Mouse (Mus musculus) cerebellum, adult 11 months (tissue): ENCODE results near the gene Hsd3b4.
"Not testable (repeated sequence)": the region's sequence is repeated elsewhere in the genome, so short reads cannot be mapped to it uniquely, and the experiment has no call there.

Source experiments
- DNase-seq: peaks from one replicate; pipeline ENCODE4 v3.0.0; 2022

Hsd3b4 gene

GRCm38 (mm10) chr3:98510414-98510813 is at the start of gene Hsd3b4:
TSS of gene Hsd3b4 (minus strand) at chr3:98510514.
- DNase-seq = not testable (repeated sequence)

DNA sequence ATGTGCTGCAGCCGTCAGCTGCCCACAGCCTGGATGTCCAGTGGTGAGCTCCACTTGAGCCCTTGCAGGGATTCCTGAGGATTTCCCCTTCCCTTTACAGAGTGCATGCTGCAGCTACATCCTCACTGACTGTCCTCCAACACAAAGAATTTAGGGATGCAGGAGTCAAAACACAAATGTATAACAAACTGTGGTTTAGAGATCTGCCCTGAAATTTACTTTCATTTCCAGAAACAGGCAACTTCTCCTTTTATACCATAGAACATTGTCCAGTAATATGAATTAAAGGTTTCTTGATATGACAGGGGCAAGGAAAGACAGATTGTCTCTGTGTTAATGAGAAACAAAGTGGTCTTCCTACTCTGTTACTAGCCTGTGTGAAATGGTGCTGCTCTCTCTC is 40.5 kb upstream of the Hsd3b4 start:
- DNase-seq = not testable (repeated sequence)

DNA sequence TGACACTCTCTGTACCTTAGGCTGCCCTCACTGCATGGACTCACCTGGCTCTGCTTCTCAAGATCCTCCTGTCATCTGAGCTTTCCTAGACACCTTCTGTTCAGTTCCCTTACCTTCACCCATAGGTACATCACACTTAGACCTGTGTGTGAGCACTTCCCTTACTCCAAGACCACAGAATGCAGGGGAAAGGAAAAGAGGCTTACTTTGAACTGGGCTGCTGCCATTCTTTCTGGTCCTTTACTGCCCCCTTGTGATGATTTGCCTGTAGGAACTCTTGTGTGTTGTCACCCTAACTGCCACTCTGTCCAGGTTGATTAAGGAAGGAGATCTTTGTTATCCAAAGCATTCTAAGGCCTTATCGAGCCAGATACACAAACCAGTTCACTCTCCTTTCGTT is 39.9 kb upstream of the Hsd3b4 start:
- DNase-seq = not testable (repeated sequence)

- DNase-seq = not testable (repeated sequence)
Observed at GRCm38 (mm10) chr3:98548495-98548894, 38.2 kb upstream of the Hsd3b4 start.

GRCm38 (mm10) chr3:98547641-98548040 is 37.3 kb upstream of the Hsd3b4 start:
- not testable (repeated sequence) for DNase-seq

GRCm38 (mm10) chr3:98524978-98525377 is 14.7 kb upstream of the Hsd3b4 start:
- DNase-seq = not testable (repeated sequence)

DNA sequence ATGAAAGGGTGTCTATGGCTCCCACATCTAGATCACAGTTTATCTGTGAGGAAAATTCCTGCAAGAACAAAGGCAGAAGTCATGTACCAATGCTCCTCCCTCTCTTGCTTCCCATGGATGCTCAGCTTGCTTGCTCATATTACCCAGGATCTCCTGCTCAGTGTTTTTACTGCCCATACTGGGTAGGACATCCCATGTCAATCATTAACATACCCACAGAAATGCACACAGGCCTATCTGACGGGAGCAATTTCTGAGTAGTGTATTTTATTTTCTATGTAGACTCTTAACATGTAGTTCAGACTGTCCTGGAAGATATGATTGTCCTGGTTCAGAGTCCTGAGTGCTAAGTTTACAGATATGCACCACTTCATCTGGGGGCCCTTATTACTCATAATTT is 14.2 kb upstream of the Hsd3b4 start:
- DNase-seq = not testable (repeated sequence)

DNA sequence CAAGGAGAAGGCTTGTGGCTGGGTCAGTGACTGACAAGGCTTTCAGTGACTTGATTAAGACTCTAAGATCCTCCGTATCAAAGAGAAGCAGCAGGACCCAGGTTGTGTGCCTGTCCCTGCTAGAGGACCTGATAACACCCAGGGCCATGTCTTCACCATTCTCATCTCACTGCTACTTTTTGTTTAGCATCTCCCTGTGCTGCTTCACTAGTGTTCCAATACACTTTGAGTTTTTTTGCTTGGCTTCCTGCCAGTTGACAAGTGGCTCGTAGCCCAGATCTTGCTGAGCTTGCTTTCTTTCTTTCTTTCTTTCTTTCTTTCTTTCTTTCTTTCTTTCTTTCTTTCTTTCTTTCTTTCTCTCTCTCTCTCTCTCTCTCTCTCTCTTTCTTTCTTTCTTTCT is 12.5 kb upstream of the Hsd3b4 start:
- DNase-seq = not testable (repeated sequence)

GRCm38 (mm10) chr3:98507229-98507628 is 3.1 kb downstream of the Hsd3b4 start:
- not testable (repeated sequence) for DNase-seq

DNA sequence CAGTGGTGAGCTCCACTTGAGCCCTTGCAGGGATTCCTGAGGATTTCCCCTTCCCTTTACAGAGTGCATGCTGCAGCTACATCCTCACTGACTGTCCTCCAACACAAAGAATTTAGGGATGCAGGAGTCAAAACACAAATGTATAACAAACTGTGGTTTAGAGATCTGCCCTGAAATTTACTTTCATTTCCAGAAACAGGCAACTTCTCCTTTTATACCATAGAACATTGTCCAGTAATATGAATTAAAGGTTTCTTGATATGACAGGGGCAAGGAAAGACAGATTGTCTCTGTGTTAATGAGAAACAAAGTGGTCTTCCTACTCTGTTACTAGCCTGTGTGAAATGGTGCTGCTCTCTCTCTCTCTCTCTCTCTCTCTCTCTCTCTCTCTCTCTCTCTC is 12.9 kb downstream of the Hsd3b4 start:
- not testable (repeated sequence) for DNase-seq

DNA sequence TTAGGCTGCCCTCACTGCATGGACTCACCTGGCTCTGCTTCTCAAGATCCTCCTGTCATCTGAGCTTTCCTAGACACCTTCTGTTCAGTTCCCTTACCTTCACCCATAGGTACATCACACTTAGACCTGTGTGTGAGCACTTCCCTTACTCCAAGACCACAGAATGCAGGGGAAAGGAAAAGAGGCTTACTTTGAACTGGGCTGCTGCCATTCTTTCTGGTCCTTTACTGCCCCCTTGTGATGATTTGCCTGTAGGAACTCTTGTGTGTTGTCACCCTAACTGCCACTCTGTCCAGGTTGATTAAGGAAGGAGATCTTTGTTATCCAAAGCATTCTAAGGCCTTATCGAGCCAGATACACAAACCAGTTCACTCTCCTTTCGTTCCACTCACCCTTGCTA is 13.6 kb downstream of the Hsd3b4 start:
- not testable (repeated sequence) for DNase-seq

GRCm38 (mm10) chr3:98495055-98495454 is 15.3 kb downstream of the Hsd3b4 start:
- DNase-seq = not testable (repeated sequence)

DNA sequence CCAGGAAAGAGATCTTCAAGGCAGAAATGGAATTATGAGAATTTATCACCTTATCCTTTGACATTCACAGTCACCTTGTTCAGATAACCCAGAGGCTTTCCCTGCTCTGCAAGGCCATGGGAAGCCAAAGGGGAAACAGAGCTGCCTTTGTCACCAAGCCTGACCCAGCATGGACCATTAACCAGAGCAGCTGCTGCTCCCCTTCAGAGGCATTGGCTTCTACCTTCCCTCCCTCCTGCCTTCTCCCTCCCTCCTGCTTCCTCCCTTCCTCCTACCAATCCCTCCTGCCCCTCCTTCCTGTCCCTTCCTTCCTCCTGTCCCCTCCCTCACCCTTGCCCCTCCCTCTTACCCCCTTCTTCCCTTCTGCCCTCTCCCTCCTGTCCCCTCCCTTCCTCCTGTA is 16.1 kb downstream of the Hsd3b4 start:
- DNase-seq = not testable (repeated sequence)

- DNase-seq = not testable (repeated sequence)
Observed at GRCm38 (mm10) chr3:98471499-98471898, 38.8 kb downstream of the Hsd3b4 start.

- not testable (repeated sequence) for DNase-seq
Observed at GRCm38 (mm10) chr3:98471057-98471456, 39.3 kb downstream of the Hsd3b4 start.

DNA sequence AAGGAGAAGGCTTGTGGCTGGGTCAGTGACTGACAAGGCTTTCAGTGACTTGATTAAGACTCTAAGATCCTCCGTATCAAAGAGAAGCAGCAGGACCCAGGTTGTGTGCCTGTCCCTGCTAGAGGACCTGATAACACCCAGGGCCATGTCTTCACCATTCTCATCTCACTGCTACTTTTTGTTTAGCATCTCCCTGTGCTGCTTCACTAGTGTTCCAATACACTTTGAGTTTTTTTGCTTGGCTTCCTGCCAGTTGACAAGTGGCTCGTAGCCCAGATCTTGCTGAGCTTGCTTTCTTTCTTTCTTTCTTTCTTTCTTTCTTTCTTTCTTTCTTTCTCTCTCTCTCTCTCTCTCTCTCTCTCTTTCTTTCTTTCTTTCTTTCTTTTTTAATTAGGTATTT is 41.0 kb downstream of the Hsd3b4 start:
- not testable (repeated sequence) for DNase-seq

DNA sequence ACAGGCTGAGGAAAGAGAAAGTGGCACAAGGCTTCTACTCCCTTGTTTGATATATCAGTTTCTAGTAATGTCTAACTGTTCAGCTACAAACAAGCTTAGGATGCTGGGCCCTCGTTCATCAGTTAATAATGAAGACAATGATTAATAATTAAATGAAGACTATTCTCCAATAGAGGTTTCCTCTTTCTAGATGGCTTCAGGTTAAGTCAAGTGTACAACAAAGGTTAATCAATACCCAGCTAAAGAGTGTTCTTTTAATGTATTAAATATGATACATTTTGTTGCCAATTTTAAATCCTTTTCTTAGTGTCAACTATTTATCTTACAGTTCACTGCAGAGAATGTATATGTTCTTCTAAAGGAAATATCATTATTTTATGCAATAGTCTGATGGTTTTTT is 53.3 kb downstream of the Hsd3b4 start, which contains the start of gene Gm4450:
Gene Gm4450, minus strand, starts transcription at position 101 of the 400 bp plus-strand sequence.
- not testable (repeated sequence) for DNase-seq

- not testable (repeated sequence) for DNase-seq
Observed at GRCm38 (mm10) chr3:98453786-98454185, 56.5 kb downstream of the Hsd3b4 start.
